Mouse (Mus musculus) G1E (cell line): ENCODE results near the gene Kcnk1.

ENCODE experiments used
- CTCF ChIP-seq: IDR thresholded peaks from 2 replicates; pipeline ENCODE4 v1.5.1; 2012; ENCODE audit warnings: low read depth, low read length, inconsistent platforms, mixed read lengths
- GATA1 ChIP-seq: IDR thresholded peaks from 2 replicates; pipeline ENCODE4 v1.6.1; 2012; ENCODE audit warnings: borderline replicate concordance, low read length, inconsistent platforms, mixed read lengths
- GATA2 ChIP-seq: IDR thresholded peaks from 2 replicates; pipeline ENCODE4 v1.6.1; 2012; ENCODE audit warnings: low read depth, low read length, inconsistent platforms, borderline replicate concordance
- POLR2AphosphoS5 ChIP-seq: IDR thresholded peaks from 2 replicates; pipeline ENCODE4 v1.6.1; 2012; ENCODE audit warnings: low read depth, low read length, inconsistent platforms; ENCODE audit not compliant: insufficient replicate concordance
- TAL1 ChIP-seq: conservative IDR thresholded peaks from 2 replicates; pipeline ENCODE4 v1.6.1; 2012; ENCODE audit warnings: low read depth, low read length, inconsistent platforms, mixed read lengths

DNA sequence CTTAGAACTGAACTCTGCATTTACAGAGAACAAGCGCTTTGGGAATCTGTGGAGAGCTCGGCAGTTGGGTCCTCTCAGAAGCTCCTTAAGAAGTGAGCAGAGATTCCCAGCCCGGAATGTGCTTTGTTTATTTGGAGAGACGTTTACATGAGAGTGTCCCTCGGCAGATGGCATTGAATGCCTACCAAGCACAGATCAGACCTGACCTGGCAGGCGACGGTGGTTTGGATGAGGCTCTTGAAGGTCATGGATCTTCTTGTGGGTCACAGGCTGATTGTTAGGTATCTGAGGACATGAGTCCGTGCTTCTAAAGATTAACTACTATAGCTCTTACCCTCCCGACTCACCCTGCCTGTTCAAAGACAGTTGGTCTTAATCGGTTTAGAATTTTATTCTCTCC, 67.9 kb downstream of the Kcnk1 start:
- TF ChIP-seq CTCF: no peak
- TF ChIP-seq GATA1: no peak
- no peak for TF ChIP-seq TAL1
- TF ChIP-seq POLR2AphosphoS5: no peak
- TF ChIP-seq GATA2: no peak
